Mouse (Mus musculus): Measurements from ENCODE around the gene Cacna2d1.

DNA sequence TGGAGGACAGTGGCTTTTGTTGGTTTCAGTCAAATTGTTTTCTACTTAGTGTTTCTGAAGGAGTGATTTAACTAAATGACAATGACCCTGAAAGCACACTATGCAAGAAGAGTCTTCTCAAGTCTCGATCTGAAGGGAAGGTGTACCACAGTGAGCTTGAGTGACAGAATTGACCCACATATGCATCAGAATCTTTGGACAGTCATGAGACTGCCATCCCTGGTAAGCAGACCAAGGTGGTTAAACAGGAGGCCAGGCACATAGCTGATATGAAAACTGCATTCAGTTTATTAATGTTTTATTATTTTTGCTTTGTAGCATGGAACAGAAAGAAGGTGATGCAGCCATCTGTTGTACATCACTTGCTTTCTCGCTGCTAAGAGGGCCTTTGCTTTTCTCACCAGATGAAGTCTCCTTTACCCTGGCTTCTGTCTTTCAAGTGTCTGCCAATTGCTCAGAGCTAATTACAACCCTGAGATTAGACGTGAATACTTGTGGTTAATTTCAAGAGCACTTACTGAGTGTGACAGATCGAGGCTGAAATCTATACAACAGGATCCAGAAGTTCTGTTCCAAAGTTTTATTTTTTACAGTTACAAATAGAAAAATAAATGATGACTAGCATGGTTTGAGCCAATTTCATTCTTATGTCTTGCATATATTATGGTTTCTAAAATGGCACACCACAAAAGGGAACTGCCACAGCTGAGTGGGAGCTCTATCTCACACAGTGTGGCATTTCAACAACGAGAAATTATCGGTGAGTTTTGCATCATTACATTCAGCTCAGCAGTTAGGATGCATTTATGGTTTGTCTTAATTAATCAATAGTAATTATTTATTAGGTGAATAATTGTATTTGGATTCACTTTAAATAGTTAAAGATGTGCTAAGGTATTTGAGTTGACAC lies 221.1 kb downstream of the Cacna2d1 start:
- TF ChIP-seq GATA1 (IDR thresholded peaks at IDR 0.05; ENCODE audit: borderline replicate concordance, low read length) = no peak
- TF ChIP-seq FLI1 (IDR thresholded peaks at IDR 0.05; ENCODE audit: low read length) = no peak

Measured in megakaryocyte, embryonic 14.5 days (primary cell).